Mouse (Mus musculus) CH12.LX (cell line): ENCODE data around the gene 3110001I22Rik. TPM values are rescaled to one million over a fixed set of nuclear protein-coding genes. Genes with fewer than 3 reads are reported as not detected.

Source experiments
- DNase-seq: peaks from one replicate; pipeline ENCODE4 v3.0.0-alpha.2; 2013; ENCODE audit errors: extremely low read depth
- H3K27ac ChIP-seq: 2 replicates; pipeline ENCODE4 v1.5.1; 2012; ENCODE audit warnings: low read depth, mild to moderate bottlenecking, control low read depth, moderate library complexity; ENCODE audit not compliant: insufficient read depth
- H3K27me3 ChIP-seq: replicated peaks from 2 replicates; pipeline ENCODE3; 2012; ENCODE audit warnings: inconsistent platforms
- H3K36me3 ChIP-seq, 2 experiments: replicated peaks in 1 of 2; 2 replicates each; pipeline versions ENCODE3 to v1.6.1; 2012; ENCODE audit warnings: inconsistent platforms in 1 of 2, low read length in 1 of 2, mild to moderate bottlenecking in 1 of 2, mixed read lengths in 1 of 2, moderate library complexity in 1 of 2; ENCODE audit not compliant: control insufficient read depth in 1 of 2, insufficient read depth in 1 of 2
- H3K4me1 ChIP-seq, 2 experiments: 2 replicates each; pipeline ENCODE4 v1.6.1; 2012; ENCODE audit warnings: inconsistent platforms in 1 of 2, moderate library complexity in 1 of 2; ENCODE audit not compliant: insufficient read depth in 2 of 2, control insufficient read depth in 1 of 2
- H3K4me2 ChIP-seq: 2 replicates; pipeline ENCODE4 v1.6.1; 2012; ENCODE audit warnings: low read depth, mild to moderate bottlenecking, control low read depth; ENCODE audit not compliant: poor library complexity, insufficient read depth, severe bottlenecking
- H3K4me3 ChIP-seq, 3 experiments: fragments of 150-350 bp in 1 of 3; sonication (generic) in 1 of 3; replicated peaks in 1 of 3; 2 replicates each; pipeline versions ENCODE3 to v1.5.1; 2011 to 2012; ENCODE audit warnings: low read depth in 2 of 3, low read length in 2 of 3, mild to moderate bottlenecking in 2 of 3, moderate library complexity in 2 of 3, control low read depth in 1 of 3, improper control_type of control experiment in 1 of 3, inconsistent platforms in 1 of 3, mixed read lengths in 1 of 3; ENCODE audit not compliant: poor library complexity in 1 of 3
- H3K79me2 ChIP-seq: replicated peaks from 2 replicates; pipeline ENCODE4 v1.6.1; 2012; ENCODE audit warnings: mild to moderate bottlenecking, moderate library complexity; ENCODE audit not compliant: control insufficient read depth, poor library complexity, insufficient read depth, severe bottlenecking; ENCODE audit errors: extremely low read depth
- H3K9ac ChIP-seq: 2 replicates; pipeline ENCODE4 v1.6.1; 2012; ENCODE audit warnings: low read depth, mild to moderate bottlenecking, control low read depth, moderate library complexity; ENCODE audit not compliant: insufficient read depth
- H3K9me3 ChIP-seq: replicated peaks from 2 replicates; pipeline ENCODE3; 2012; ENCODE audit warnings: low read length, inconsistent platforms, mixed read lengths
- BHLHE40 ChIP-seq: IDR thresholded peaks from 2 replicates; pipeline ENCODE4 v1.6.1; 2011; ENCODE audit warnings: mild to moderate bottlenecking, low read depth, low read length, improper control_type of control experiment
- CHD1 ChIP-seq: IDR thresholded peaks from 2 replicates; pipeline ENCODE4 v1.6.1; 2012; ENCODE audit warnings: low read depth, low read length, improper control_type of control experiment, inconsistent platforms
- CHD2 ChIP-seq: IDR thresholded peaks from 2 replicates; pipeline ENCODE4 v1.6.1; 2011; ENCODE audit warnings: low read length, improper control_type of control experiment
- E2F4 ChIP-seq: IDR thresholded peaks from 2 replicates; pipeline ENCODE4 v1.6.1; 2011; ENCODE audit warnings: low read depth, low read length, improper control_type of control experiment; ENCODE audit not compliant: insufficient replicate concordance
- EP300 ChIP-seq: IDR thresholded peaks from 2 replicates; pipeline ENCODE4 v1.6.1; 2011; ENCODE audit warnings: low read length, improper control_type of control experiment
- GABPA ChIP-seq: IDR thresholded peaks from 2 replicates; pipeline ENCODE4 v1.6.1; 2012; ENCODE audit warnings: low read depth, low read length, improper control_type of control experiment, inconsistent platforms; ENCODE audit not compliant: insufficient replicate concordance
- HCFC1 ChIP-seq: IDR thresholded peaks from 2 replicates; pipeline ENCODE4 v1.6.1; 2012; ENCODE audit warnings: low read depth, mild to moderate bottlenecking, inconsistent platforms, low read length, improper control_type of control experiment
- IRF4 ChIP-seq: IDR thresholded peaks from 2 replicates; pipeline ENCODE4 v1.6.1; 2014; ENCODE audit warnings: low read depth, mild to moderate bottlenecking, inconsistent platforms, low read length, improper control_type of control experiment
- JUN ChIP-seq: IDR thresholded peaks from 2 replicates; pipeline ENCODE4 v1.6.1; 2011; ENCODE audit warnings: low read depth, mild to moderate bottlenecking, low read length, improper control_type of control experiment, moderate library complexity; ENCODE audit not compliant: insufficient read depth
- JUND ChIP-seq: conservative IDR thresholded peaks from 2 replicates; pipeline ENCODE4 v1.6.1; 2011; ENCODE audit warnings: low read depth, low read length, improper control_type of control experiment
- MAX ChIP-seq: IDR thresholded peaks from 2 replicates; pipeline ENCODE4 v1.6.1; 2011; ENCODE audit warnings: low read length, improper control_type of control experiment
- MAZ ChIP-seq: IDR thresholded peaks from 2 replicates; pipeline ENCODE4 v1.6.1; 2012; ENCODE audit warnings: low read depth, mild to moderate bottlenecking, inconsistent platforms, low read length, improper control_type of control experiment, moderate library complexity
- MEF2A ChIP-seq: IDR thresholded peaks from 2 replicates; pipeline ENCODE4 v1.6.1; 2014; ENCODE audit warnings: low read depth, mild to moderate bottlenecking, inconsistent platforms, low read length, improper control_type of control experiment, borderline replicate concordance
- MXI1 ChIP-seq: IDR thresholded peaks from 2 replicates; pipeline ENCODE4 v1.6.1; 2011; ENCODE audit warnings: mild to moderate bottlenecking, low read depth, low read length, improper control_type of control experiment
- NELFE ChIP-seq: IDR thresholded peaks from 2 replicates; pipeline ENCODE4 v1.6.1; 2011; ENCODE audit warnings: low read depth, low read length, improper control_type of control experiment
- NRF1 ChIP-seq: IDR thresholded peaks from 2 replicates; pipeline ENCODE4 v1.6.1; 2014; ENCODE audit warnings: low read depth, mild to moderate bottlenecking, inconsistent platforms, low read length, improper control_type of control experiment, moderate library complexity
- POLR2A ChIP-seq: IDR thresholded peaks from 2 replicates; pipeline ENCODE4 v1.6.1; 2011; ENCODE audit warnings: low read depth, mild to moderate bottlenecking, improper control_type of control experiment, low read length
- RAD21 ChIP-seq: IDR thresholded peaks from 2 replicates; pipeline ENCODE4 v1.6.1; 2011; ENCODE audit warnings: low read depth, mild to moderate bottlenecking, low read length, improper control_type of control experiment, moderate library complexity
- RCOR1 ChIP-seq: conservative IDR thresholded peaks from 2 replicates; pipeline ENCODE4 v1.6.1; 2012; ENCODE audit warnings: low read depth, mild to moderate bottlenecking, inconsistent platforms, low read length, improper control_type of control experiment
- TBP ChIP-seq: conservative IDR thresholded peaks from 2 replicates; pipeline ENCODE4 v1.6.1; 2011; ENCODE audit warnings: low read depth, low read length, improper control_type of control experiment
- TCF12 ChIP-seq: IDR thresholded peaks from 2 replicates; pipeline ENCODE4 v1.6.1; 2014; ENCODE audit warnings: low read depth, mild to moderate bottlenecking, inconsistent platforms, low read length, improper control_type of control experiment
- UBTF ChIP-seq: IDR thresholded peaks from 2 replicates; pipeline ENCODE4 v1.6.1; 2012; ENCODE audit warnings: low read depth, mild to moderate bottlenecking, inconsistent platforms, low read length, improper control_type of control experiment, moderate library complexity
- USF2 ChIP-seq: conservative IDR thresholded peaks from 2 replicates; pipeline ENCODE4 v1.6.1; 2011; ENCODE audit warnings: low read depth, low read length, improper control_type of control experiment
- ZMIZ1 ChIP-seq: IDR thresholded peaks from 2 replicates; pipeline ENCODE4 v1.6.1; 2012; ENCODE audit warnings: low read depth, mild to moderate bottlenecking, inconsistent platforms, low read length, improper control_type of control experiment
- ZNF384 ChIP-seq: IDR thresholded peaks from 2 replicates; pipeline ENCODE4 v1.6.1; 2012; ENCODE audit warnings: low read depth, low read length, improper control_type of control experiment, inconsistent platforms
- dilution Hi-C: fragments of 300-500 bp; cut with MboI; formaldehyde crosslinking; loops from 2 replicates; pipeline ENCODE4 v1.14.3; 2020; ENCODE audit warnings: low sequenced_read_pairs; ENCODE audit not compliant: extremely low pct_unique_long_range_greater_than_20kb, extremely low pct_ligation_motif_present
- in situ Hi-C: fragments of 300-500 bp; cut with MboI; formaldehyde crosslinking; loops from 3 replicates; pipeline ENCODE4 v1.14.3; 2019; ENCODE audit warnings: low sequenced_read_pairs, low pct_ligation_motif_present, low pct_unique_long_range_greater_than_20kb, mixed read lengths
- polyA plus RNA-seq: library from polyadenylated mRNA; unstranded; fragments of >175 nt; gene quantifications from 2 replicates; pipeline ENCODE4 v1.2.1, GENCODE M21; 2012; ENCODE audit warnings: low read depth; ENCODE audit not compliant: insufficient read length
- total RNA-seq, 2 experiments: library from RNA; depleted of rRNA; stranded (reverse); fragments of 300-350 nt in 1 of 2; fragments of >200 nt in 1 of 2; gene quantifications; 2 replicates each; pipeline ENCODE4 v1.2.3; 2012 to 2014

The 3110001I22Rik gene
- total and polyA plus RNA-seq, 3 experiments: 5.6 to 25.4 (median 10.8) TPM

GRCm38 (mm10) chr16:13658886-13659285 is 12.8 kb upstream of the 3110001I22Rik start:
- in situ Hi-C loops (no loop called here), dilution Hi-C loops (no loop called here)
- Histone ChIP-seq H3K4me1 (peaks cover 12 to 22% of the 10 kb centered on the region in 2 experiments), H3K27me3 (no peaks in the 10 kb centered on the region), H3K27ac (no peak overlapping the region), H3K4me2 (no peak overlapping the region), H3K9ac (no peak overlapping the region), H3K36me3 (peaks cover 54 to 81% of the 10 kb centered on the region in 2 experiments), H3K9me3 (no peaks in the 10 kb centered on the region), H3K79me2 (no peaks in the 10 kb centered on the region), H3K4me3 (no peak overlapping the region)
- peak; percentile 76 for DNase-seq
- TF ChIP-seq POLR2A (no peak), CHD1 (no peak), JUND (peak; percentile 63; the same call in 1 of the 2 replicates), UBTF (no peak), EP300 (peak; percentile 81), CHD2 (no peak), JUN (peak; percentile 41; the same call in 1 of the 2 replicates), NELFE (no peak), MAZ (no peak), USF2 (no peak), IRF4 (peak; percentile 93)

- H3K4me1 ChIP-seq: peaks cover 12 to 37% of the 10 kb centered on the region in 2 experiments
- no peak for DNase-seq
- no peak overlapping the region for H3K27ac ChIP-seq
- H3K4me3 ChIP-seq: no peak overlapping the region
- no peaks in the 10 kb centered on the region for H3K27me3 ChIP-seq
- dilution Hi-C loops: no loop called here
- H3K9me3 ChIP-seq: no peaks in the 10 kb centered on the region
- H3K4me2 ChIP-seq: no peak overlapping the region
- H3K79me2 ChIP-seq: no peaks in the 10 kb centered on the region
- in situ Hi-C loops: no loop called here
- TF ChIP-seq ZMIZ1 (no peak), BHLHE40 (no peak), GABPA (no peak), E2F4 (no peak), NRF1 (no peak), USF2 (no peak), MXI1 (no peak), MEF2A (no peak), MAX (no peak), ZNF384 (no peak), RCOR1 (no peak), TBP (no peak), RAD21 (no peak), POLR2A (no peak), CHD2 (no peak), HCFC1 (no peak), CHD1 (no peak), TCF12 (no peak), EP300 (no peak)
- H3K9ac ChIP-seq: no peak overlapping the region
- peaks cover 55 to 80% of the 10 kb centered on the region in 2 experiments for H3K36me3 ChIP-seq
Observed at GRCm38 (mm10) chr16:13660736-13661135, 11.0 kb upstream of the 3110001I22Rik start.
